Mouse (Mus musculus) CD4-positive helper T cell, adult 2 months (primary cell): ENCODE data around the gene Cnmd.

Experiments used
- DNase-seq: peaks from one replicate; pipeline ENCODE4 v3.0.0-alpha.2; 2012; ENCODE audit warnings: low read depth, missing footprints, low spot score

Cnmd gene

GRCm38 (mm10) chr14:79662001-79662400 is at the start of gene Cnmd:
Cnmd (minus strand) TSS chr14:79662170.
- no peak for DNase-seq

DNA sequence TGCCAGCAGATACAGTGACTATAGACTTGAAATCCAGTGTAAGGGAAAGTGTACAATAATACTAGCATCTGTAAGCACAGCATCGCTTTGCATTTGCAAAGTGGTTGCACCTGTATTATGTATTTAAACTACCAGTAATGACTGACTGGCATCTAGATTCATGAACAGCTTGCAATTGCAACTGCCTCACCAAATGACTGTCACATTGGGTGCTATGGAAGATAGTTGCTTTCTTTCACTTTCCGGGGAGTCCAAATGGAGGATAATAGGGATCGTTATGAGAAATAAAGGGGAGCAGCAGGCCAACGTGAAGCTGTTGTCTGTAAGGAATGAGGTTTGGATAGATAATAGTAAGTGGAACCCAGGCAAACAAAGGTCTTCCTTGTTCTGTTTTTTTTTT is 49.3 kb upstream of the Cnmd start:
- DNase-seq = no peak

DNA sequence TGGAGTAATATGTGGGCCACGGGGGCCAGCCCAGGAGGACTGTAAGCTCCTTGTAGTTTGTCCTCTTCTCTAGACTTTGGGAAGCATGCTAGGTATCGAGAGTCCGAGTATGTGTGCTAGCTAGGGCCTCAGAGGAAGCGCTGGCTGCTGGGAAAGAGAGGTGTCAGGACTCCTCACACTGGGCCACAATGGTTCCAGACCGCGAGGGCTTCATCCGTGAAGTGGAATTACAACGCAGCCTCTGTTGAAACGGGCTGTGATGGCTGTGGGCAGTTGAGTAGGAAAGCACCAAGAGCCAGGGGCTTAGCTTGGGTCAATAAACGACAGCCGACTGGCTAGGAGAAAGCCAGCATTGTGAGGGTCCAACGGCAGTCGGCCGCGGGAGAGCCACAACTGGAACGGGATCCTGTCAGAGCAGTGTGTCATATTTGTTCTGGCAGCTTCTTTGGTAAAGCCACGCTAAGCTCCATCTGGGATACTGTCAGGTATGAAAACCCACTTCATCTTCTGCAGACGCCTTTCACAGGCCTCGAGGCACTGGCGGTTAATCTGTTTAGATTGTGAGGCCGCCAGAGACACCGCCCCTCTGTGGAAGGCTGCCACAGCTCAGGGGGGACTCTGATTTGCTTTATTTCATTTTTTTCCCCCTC is 41.7 kb upstream of the Cnmd start:
- DNase-seq = no peak

- no peak for DNase-seq
These were observed 39.6 kb upstream of the Cnmd start for GRCm38 (mm10) chr14:79701606-79702005.

GRCm38 (mm10) chr14:79701054-79701453 is 39.1 kb upstream of the Cnmd start:
- no peak for DNase-seq

DNA sequence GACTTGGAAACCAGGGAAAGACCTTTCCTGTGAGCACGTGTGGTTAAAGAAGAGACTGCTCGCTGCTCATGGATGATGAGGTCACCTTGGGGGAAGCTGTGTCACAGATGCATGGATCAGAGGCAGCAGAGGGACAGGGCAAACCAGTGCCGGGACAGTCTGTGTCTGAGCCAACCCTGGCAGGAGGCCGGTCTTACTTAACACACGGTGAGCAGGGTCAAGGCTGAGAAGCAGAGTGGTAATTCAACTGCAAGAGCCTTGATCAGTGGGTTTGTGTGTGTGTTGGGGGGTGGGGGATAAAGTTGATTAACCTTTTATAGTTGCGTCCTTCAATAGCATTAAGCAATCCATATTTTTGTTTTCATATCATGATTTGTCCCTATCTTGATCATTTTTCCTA is 37.4 kb upstream of the Cnmd start:
- DNase-seq = no peak

DNA sequence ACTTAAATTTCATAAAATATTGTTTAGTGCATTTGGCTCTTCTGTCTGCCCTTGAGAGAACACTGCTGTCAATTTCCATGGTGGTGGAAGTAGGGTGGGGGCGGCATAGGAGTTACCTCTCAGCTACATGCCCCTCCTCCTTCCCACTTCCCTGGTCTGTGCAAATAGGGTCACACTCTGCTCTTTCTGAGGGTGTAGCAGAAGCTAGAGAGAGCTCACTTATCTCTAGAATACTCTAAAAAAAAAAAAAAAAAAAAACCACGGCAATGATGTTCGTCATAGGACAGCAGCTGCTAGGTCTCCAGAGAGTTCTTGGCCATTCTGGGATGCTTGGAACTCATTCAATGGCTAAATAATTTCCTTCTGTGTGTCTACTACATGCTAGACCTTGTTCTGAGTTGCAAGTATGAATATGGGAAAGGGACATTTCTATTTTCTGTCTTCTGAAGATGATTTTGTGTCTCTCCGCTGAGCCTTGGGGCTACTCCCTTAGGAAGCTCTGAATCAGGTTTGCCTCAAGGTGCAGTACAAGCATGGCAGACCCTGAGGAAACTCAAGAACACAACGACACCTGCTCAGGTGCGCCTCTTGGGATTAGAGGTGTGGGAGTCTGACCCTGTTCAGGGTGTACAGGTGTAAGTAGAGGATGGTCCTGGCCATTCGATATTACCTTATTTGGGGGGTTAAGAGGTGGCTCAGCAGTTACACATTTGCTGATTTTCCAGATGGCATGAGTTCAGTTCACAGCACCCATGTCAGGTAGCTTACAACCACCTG is 28.3 kb upstream of the Cnmd start:
- no peak for DNase-seq

- DNase-seq = no peak
These were observed 18.7 kb upstream of the Cnmd start for GRCm38 (mm10) chr14:79680652-79681051.

- DNase-seq = no peak
These were observed 16.1 kb upstream of the Cnmd start for GRCm38 (mm10) chr14:79677891-79678687.

DNA sequence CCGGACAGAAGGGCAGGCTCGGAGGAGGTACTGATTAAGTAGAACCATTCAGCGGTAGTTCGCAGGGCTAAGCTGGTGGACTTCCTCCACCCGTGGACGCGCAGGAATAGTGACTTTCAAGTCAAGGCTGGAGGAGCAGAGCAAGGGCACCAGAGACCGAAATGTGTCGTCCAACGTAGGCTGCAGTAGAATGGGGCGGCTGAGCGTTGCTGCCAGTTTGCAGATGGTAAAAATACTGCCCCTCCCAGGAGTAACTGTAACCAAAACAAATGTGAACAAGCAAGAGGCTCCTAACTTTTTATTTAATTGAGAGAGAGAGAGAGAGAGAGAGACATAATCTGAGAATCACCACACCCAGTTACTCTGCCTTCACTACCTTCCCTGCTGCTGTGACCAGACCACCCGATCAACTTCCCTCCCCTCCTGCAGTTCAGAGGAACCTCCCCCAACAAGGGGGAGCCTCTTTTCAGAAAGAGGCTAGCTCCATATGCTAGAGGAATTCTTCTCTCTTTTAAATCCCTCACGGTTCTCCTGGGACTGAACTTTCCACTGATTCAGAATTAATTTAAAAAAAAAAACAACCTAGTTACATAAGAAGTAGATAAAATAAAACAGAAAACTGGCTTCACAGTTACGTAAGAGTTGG is 15.3 kb upstream of the Cnmd start:
- no peak for DNase-seq

GRCm38 (mm10) chr14:79673083-79674013 is 11.4 kb upstream of the Cnmd start:
- DNase-seq = no peak

DNA sequence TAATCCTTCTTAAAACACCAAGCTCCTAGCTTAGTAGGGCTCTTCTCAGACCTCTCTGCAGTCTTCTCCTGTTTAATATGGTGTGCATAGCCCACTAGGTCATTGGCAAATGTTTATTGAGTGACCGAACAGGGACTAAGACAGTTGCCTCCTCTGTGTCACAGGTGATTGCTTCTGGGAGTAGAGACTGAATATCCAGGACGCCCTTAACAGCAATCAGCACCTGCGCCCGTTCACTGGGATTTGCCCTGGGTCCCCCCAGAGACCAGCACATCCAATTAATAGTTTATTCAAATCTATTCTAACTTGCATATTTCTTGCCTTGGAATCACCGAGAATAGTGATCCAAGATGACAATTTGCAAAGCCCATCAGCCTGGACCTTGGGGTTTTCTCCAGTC is 10.6 kb upstream of the Cnmd start:
- DNase-seq = no peak

DNA sequence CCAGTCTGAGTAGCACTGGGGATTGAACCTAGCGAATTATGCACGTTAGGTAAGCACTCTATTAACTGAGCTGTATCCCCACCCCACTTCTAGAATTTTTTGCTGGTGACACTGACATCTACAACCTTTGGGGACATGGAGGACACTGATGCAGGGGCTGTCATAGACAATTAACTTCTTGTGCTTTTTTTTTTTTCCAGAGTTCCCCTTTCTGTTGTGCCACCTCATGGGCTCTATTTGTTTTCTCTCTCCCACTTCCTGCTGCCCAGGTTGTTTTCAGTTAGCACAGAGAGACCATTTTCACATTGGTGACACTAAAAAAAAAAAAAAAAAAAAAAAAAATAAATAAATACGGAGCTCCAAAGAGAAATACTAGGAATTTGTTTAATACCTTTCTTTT is 9.0 kb upstream of the Cnmd start:
- DNase-seq = no peak

DNA sequence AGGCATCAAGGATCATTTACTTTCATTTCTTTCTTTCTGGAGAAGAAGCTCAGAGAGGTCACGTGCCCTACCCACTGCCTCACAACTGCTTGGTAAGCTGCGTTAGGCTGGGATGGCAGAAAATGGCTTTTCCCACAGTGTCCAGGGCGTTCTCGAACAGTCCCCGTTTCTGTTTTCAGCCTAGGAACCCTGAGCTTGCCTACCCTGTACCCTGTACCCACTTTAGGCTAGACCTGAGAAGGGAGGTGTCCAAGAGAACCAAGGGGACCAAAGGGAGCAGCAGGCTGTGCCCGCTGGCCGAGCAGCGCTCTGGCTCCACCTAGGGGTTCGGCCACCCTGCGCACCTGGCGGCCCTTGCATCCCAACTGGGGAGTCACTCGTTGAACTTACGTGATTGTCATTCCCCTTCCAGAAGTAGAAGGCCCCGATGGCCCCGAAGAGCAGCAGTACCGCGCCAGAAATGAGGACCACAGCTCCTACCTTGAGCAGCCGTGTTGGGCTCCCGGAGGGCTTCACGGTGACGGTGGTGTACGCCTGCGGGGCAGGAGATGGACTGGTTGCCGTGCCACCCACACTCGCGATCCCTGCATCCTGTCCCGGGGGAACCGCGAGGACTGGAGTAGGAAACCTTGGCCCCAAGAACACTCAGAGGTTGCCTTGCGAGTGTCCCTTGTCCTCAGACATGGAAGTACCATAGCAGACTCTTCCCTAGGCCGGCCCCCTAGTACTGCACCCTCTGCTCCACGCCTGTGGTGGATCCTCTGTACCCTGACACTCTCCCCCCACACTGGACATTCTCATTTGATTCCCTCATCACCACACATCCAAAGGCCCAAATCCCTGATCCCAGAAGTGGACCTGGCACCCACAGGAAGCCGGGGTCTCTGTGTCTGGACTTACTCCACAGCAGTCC is 709 bp downstream of the Cnmd start:
- peak; percentile 59 for DNase-seq

- no peak for DNase-seq
These were observed 1.5 kb downstream of the Cnmd start for GRCm38 (mm10) chr14:79660467-79660866.

GRCm38 (mm10) chr14:79658748-79659508 is 3.0 kb downstream of the Cnmd start:
- no peak for DNase-seq

- no peak for DNase-seq
These were observed 3.7 kb downstream of the Cnmd start for GRCm38 (mm10) chr14:79658286-79658685.

DNA sequence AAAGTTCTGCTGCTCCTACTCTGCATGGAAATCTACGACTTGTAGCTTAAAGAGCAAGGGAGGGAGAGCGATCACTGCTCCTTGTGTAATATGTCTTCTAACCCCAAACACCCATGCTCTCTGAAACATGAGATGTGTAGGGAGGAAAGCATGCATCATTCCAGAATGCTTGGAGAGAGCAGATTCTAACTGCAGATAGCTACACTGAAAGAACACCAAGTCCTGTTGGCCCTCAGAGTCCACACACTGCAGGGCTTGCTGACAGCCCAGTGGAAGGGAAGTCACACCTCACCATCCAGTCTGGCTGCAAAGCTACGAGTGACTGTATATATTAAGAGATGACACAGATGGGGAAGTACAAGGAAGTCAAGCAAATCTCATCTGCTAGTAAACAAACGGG is 9.3 kb downstream of the Cnmd start:
- DNase-seq = no peak

DNA sequence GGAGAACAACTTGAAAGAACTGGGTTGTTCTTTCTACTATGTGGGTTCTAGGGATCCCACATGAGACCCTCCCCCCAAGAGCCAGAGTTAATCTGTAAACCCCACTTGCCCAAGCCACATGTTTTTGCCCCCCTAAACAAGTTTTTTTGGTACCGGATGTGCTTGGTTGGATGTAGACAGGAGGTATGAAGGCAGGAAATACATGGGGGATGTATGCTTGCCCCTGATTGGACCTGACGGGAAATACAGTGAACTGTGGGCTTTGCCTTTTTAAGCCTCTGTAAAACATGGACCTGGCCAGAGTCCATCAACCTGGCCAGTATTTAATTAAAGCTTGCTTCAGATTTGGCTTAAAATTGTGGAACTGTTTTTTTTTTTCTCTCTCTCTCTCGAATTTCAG is 12.3 kb downstream of the Cnmd start:
- DNase-seq = no peak
